8 mouse cellular contexts compared by ENCODE assay signal in the genomic region with DNA sequence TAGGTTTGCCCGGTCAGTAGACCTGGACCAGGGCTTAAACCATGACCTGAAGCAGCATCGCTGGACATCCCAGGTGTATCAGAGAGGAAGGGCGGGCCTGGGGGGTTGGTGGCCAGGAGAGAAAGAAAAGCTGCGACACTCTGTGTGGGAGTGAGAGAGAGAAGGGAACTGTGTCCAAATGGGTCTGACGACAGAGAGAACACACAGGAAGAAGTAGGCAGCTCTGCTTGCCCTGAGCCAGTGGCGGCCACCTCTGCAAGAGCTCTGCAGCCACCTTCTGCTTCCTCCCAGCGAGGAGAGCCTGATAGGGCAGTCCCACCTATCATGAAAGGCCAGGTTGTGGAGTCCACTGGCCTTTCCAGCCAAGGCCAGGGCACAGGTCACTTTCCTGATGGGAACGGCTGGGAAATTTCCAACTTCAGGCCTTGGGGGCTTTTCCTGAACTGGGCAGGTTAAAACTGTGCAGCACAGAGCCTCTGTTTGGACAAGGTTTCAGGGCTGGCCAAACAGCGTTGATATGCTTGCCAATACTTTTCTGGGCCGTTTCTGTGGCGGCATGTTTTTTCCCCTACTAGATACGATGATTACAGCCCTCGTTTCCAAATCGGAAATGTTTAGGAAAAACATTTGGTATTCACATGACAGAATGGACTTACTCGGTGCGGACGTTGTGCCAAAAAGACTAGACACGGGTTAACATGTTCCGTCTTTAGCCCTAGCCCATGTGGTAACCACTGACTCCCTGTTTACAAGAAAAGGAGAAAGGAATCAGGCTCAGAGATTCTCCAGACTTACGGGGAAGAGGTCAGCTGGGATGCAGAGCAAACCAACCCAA. TPM values are rescaled to one million over a fixed set of nuclear protein-coding genes. Genes with fewer than 3 reads are reported as not detected.
DNase-seq lines count a peak whose midpoint lies in the region; ATAC-seq and TF ChIP-seq lines count a peak whose summit lies in the region.

No protein-coding gene starts in this region.

- 58% methylated on average over 20 of the region's 20 CpGs for WGBS in heart, embryonic 12.5 days
- 46% methylated on average over 20 of the region's 20 CpGs for WGBS in liver, embryonic 14.5 days (ENCODE audit: insufficient replicate concordance)
- WGBS in stomach, embryonic 16.5 days: 42% methylated on average over 20 of the region's 20 CpGs

- no peak for TF ChIP-seq CTCF in layer of hippocampus, adult 2 months (conservative IDR thresholded peaks at IDR 0.05)
- no peak for TF ChIP-seq CTCF in liver, embryonic 14.5 days (IDR thresholded peaks at IDR 0.05; ENCODE audit: low read depth)

- no peaks in the 10 kb centered on the region for H3K36me3 ChIP-seq in heart, embryonic 12.5 days
- no peaks in the 10 kb centered on the region for H3K36me3 ChIP-seq in liver, embryonic 14.5 days (replicated peaks; ENCODE audit: control insufficient read depth, insufficient read depth, low read depth)
- no peaks in the 10 kb centered on the region for H3K36me3 ChIP-seq in stomach, embryonic 16.5 days (ENCODE audit: control insufficient read depth, insufficient read depth, low read length)

- peak overlapping the region; percentile 82 for H3K27ac ChIP-seq in layer of hippocampus, adult 2 months
- H3K27ac ChIP-seq in heart, embryonic 12.5 days (ENCODE audit: poor library complexity, severe bottlenecking): peak overlapping the region; percentile 17; the same call in 1 of the 2 replicates
- peak overlapping the region; percentile 16; the same call in 1 of the 2 replicates for H3K27ac ChIP-seq in liver, embryonic 14.5 days
- peak overlapping the region; percentile 87 for H3K27ac ChIP-seq in stomach, embryonic 16.5 days (ENCODE audit: low read length)

- no peaks in the 10 kb centered on the region for H3K27me3 ChIP-seq in heart, embryonic 12.5 days (replicated peaks)
- H3K27me3 ChIP-seq in liver, embryonic 14.5 days (ENCODE audit: control insufficient read depth, insufficient read depth, low read length): peaks cover 5% of the 10 kb centered on the region
- no peaks in the 10 kb centered on the region for H3K27me3 ChIP-seq in stomach, embryonic 16.5 days (ENCODE audit: control insufficient read depth, insufficient read depth, low read length)

- no peak for TF ChIP-seq EP300 in liver, embryonic 14.5 days (IDR thresholded peaks at IDR 0.05; ENCODE audit: low read depth)

- no peak for DNase-seq in layer of hippocampus, adult 2 months (ENCODE audit: low spot score in 2 of 2)
- DNase-seq in layer of hippocampus, adult 8-10 months (ENCODE audit: low spot score in 2 of 2): no peak
- DNase-seq in MN1 (ENCODE audit: low spot score): peak; percentile 35
- DNase-seq in liver, embryonic 14.5 days (ENCODE audit: low read depth in 3 of 3, low spot score in 3 of 3): peak in 2 of 3 experiments; percentile 22 to 23
- no peak for DNase-seq in gastrocnemius, postnatal 10 days
- DNase-seq in kidney, postnatal 36 days: no peak

- H3K4me2 ChIP-seq in heart, embryonic 12.5 days: peak overlapping the region; percentile 38
- H3K4me2 ChIP-seq in liver, embryonic 14.5 days (ENCODE audit: low read depth): peak overlapping the region; percentile 31; the same call in 1 of the 2 replicates
- H3K4me2 ChIP-seq in stomach, embryonic 16.5 days (ENCODE audit: low read depth, low read length): peak overlapping the region; percentile 35

- no peak overlapping the region for H3K9ac ChIP-seq in heart, embryonic 12.5 days
- H3K9ac ChIP-seq in liver, embryonic 14.5 days (replicated peaks): no peak overlapping the region
- peak overlapping the region; percentile 65 for H3K9ac ChIP-seq in stomach, embryonic 16.5 days (ENCODE audit: low read length)

- H3K9me3 ChIP-seq in heart, embryonic 12.5 days (replicated peaks): no peaks in the 10 kb centered on the region
- H3K9me3 ChIP-seq in liver, embryonic 14.5 days (ENCODE audit: control insufficient read depth, low read length): no peaks in the 10 kb centered on the region
- no peaks in the 10 kb centered on the region for H3K9me3 ChIP-seq in stomach, embryonic 16.5 days (replicated peaks; ENCODE audit: control insufficient read depth, low read length)

- peak; percentile 27; the same call in 1 of the 2 replicates for ATAC-seq in heart, embryonic 12.5 days (ENCODE audit: insufficient number of reproducible peaks, low FRiP score)
- ATAC-seq in liver, embryonic 14.5 days (ENCODE audit: insufficient read depth): peak; percentile 67
- peak; percentile 21; the same call in 1 of the 2 replicates for ATAC-seq in stomach, embryonic 16.5 days (ENCODE audit: insufficient read depth, low FRiP score)

- peaks cover 55% of the 10 kb centered on the region for H3K4me1 ChIP-seq in heart, embryonic 12.5 days (replicated peaks)
- peaks cover 3 to 26% of the 10 kb centered on the region in 2 experiments; a peak in 2 of 4 replicates for H3K4me1 ChIP-seq in liver, embryonic 14.5 days (replicated peaks; ENCODE audit: control insufficient read depth in 2 of 2, insufficient read depth in 2 of 2, low read length in 1 of 2)
- H3K4me1 ChIP-seq in stomach, embryonic 16.5 days (ENCODE audit: control insufficient read depth, insufficient read depth, low read length): peaks cover 38% of the 10 kb centered on the region

- H3K4me3 ChIP-seq in layer of hippocampus, adult 2 months: peak overlapping the region; percentile 57
- no peak overlapping the region for H3K4me3 ChIP-seq in heart, embryonic 12.5 days
- H3K4me3 ChIP-seq in liver, embryonic 14.5 days (ENCODE audit: insufficient read depth in 1 of 2, low read depth in 2 of 2, low read length in 2 of 2): no peak overlapping the region
- H3K4me3 ChIP-seq in stomach, embryonic 16.5 days (replicated peaks; ENCODE audit: low read length): peak overlapping the region; percentile 4; the same call in 1 of the 2 replicates

RNA-seq across cellular contexts. Expression of a gene that starts 35.4 kb away (rescaled TPM):
- 10 to 100 TPM; 54.1 to 62.2 TPM for total RNA-seq in layer of hippocampus, adult 2 months (2021)
- 10 to 100 TPM; 61.3 to 82.7 (median 71.8) TPM for total RNA-seq in layer of hippocampus, adult 8-10 months (2022)
- polyA plus RNA-seq in heart, embryonic 12.5 days (2016; fragmentation: Nextera tagmentation; extraction: Ambion mirVana): 3.8 and 3.9 TPM in 2 replicates
- 1.3 and 1.9 TPM in 2 replicates for polyA plus RNA-seq in liver, embryonic 14.5 days (2012; rRNA removed)
- polyA plus RNA-seq in liver, embryonic 14.5 days (2014; fragmentation: Nextera tagmentation; extraction: Ambion mirVana): 1.6 TPM in 2 replicates
- 6.4 and 6.7 TPM in 2 replicates for polyA plus RNA-seq in stomach, embryonic 16.5 days (2015; fragmentation: Nextera tagmentation; extraction: Ambion mirVana)
- total RNA-seq in gastrocnemius, postnatal 10 days (2021): 10 to 100 TPM; 30.0 to 31.4 TPM

Comparison
In these comparisons a context has a peak if more than half of its experiments do, and no peak if none do; other contexts are left out.
1. DNase-seq: peak in MN1 (single experiment) and liver, embryonic 14.5 days (2 of 3); none in layer of hippocampus, adult 2 months (0 of 2), layer of hippocampus, adult 8-10 months (0 of 2), gastrocnemius, postnatal 10 days (single experiment) and kidney, postnatal 36 days (0 of 2).
2. H3K27ac ChIP-seq: peak in every context shown above with its lines; median percentile 87 in stomach, embryonic 16.5 days; 82 in layer of hippocampus, adult 2 months; 17 in heart, embryonic 12.5 days; 16 in liver, embryonic 14.5 days.
3. H3K4me3 ChIP-seq: peak in layer of hippocampus, adult 2 months (single experiment) and stomach, embryonic 16.5 days (single experiment); none in heart, embryonic 12.5 days (single experiment) and liver, embryonic 14.5 days (0 of 2).
4. Peak in every context shown above with its lines, with median percentiles within 50 percentile points of each other: ATAC-seq and H3K4me2 ChIP-seq.